Mouse (Mus musculus) gonadal fat pad, adult 2 months (tissue): ENCODE measurements around the gene Olfr1118. TPM values are rescaled to one million over a fixed set of nuclear protein-coding genes. Genes with fewer than 3 reads are reported as not detected.
"Not testable (repeated sequence)": the region's sequence is repeated elsewhere in the genome, so short reads cannot be mapped to it uniquely, and the experiment has no call there.

Experiments used
- DNase-seq: peaks from one replicate; pipeline ENCODE4 v3.0.0-alpha.2; 2012; ENCODE audit warnings: low read depth
- polyA plus RNA-seq: library from polyadenylated mRNA; depleted of rRNA; stranded (reverse); fragments of >200 nt; gene quantifications from 2 replicates; pipeline ENCODE4 v1.2.3, GENCODE M21; 2012; rRNA removed

Gene Olfr1118
- not detected in 2 replicates for polyA plus RNA-seq

GRCm38 (mm10) chr2:87307281-87307680 is at the start of gene Olfr1118:
Olfr1118 (plus strand) TSS chr2:87307581.
- DNase-seq: no peak

GRCm38 (mm10) chr2:87267234-87267633 is 40.1 kb upstream of the Olfr1118 start, which contains the start of gene Olfr1116:
Olfr1116 (plus strand) TSS chr2:87267534.
- DNase-seq: no peak

GRCm38 (mm10) chr2:87293977-87294376 is 13.4 kb upstream of the Olfr1118 start:
- DNase-seq: not testable (repeated sequence)

- no peak for DNase-seq
Observed at GRCm38 (mm10) chr2:87354515-87354914, 47.1 kb downstream of the Olfr1118 start, which contains the start of gene Olfr1120. Olfr1120 (plus strand) TSS chr2:87354815.

GRCm38 (mm10) chr2:87360121-87360520 is 52.7 kb downstream of the Olfr1118 start:
- DNase-seq: not testable (repeated sequence)

Other genes starting within 250 kb of the Olfr1118 start
- not detected in 2 replicates for gene Olfr1107, start 231.8 kb upstream of the Olfr1118 start, polyA plus RNA-seq
- gene Olfr1109, start 211.6 kb upstream of the Olfr1118 start, polyA plus RNA-seq: not detected in 2 replicates
- gene Olfr259, start 193.0 kb upstream of the Olfr1118 start, polyA plus RNA-seq: not detected in 2 replicates
- not detected in 2 replicates for gene Olfr1110, start 167.3 kb upstream of the Olfr1118 start, polyA plus RNA-seq
- gene Olfr1111, start 155.0 kb upstream of the Olfr1118 start, polyA plus RNA-seq: not detected in 2 replicates
- not detected in 2 replicates for gene Olfr1112, start 119.8 kb upstream of the Olfr1118 start, polyA plus RNA-seq
- not detected in 2 replicates for gene Olfr1113, start 98.6 kb upstream of the Olfr1118 start, polyA plus RNA-seq
- gene Olfr1115, start 59.6 kb upstream of the Olfr1118 start, polyA plus RNA-seq: not detected in 2 replicates
- not detected in 2 replicates for gene Olfr1116, start 40.0 kb upstream of the Olfr1118 start, polyA plus RNA-seq
- not detected in 2 replicates for gene Olfr1120, start 47.2 kb downstream of the Olfr1118 start, polyA plus RNA-seq
- not detected in 2 replicates for gene Olfr1121, start 62.3 kb downstream of the Olfr1118 start, polyA plus RNA-seq
- not detected in 2 replicates for gene Olfr1122, start 78.3 kb downstream of the Olfr1118 start, polyA plus RNA-seq
- not detected in 2 replicates for gene Olfr1123, start 109.1 kb downstream of the Olfr1118 start, polyA plus RNA-seq
- gene Olfr1124, start 122.7 kb downstream of the Olfr1118 start, polyA plus RNA-seq: not detected in 2 replicates
- gene Olfr1126, start 146.4 kb downstream of the Olfr1118 start, polyA plus RNA-seq: not detected in 2 replicates
- not detected in 2 replicates for gene Pramel7, start 189.5 kb downstream of the Olfr1118 start, polyA plus RNA-seq
- not detected in 2 replicates for gene Pramel6, start 199.0 kb downstream of the Olfr1118 start, polyA plus RNA-seq
- not detected in 2 replicates for gene Olfr153, start 224.2 kb downstream of the Olfr1118 start, polyA plus RNA-seq
- gene Olfr1128, start 238.0 kb downstream of the Olfr1118 start, polyA plus RNA-seq: not detected in 2 replicates